Mouse (Mus musculus) stomach, postnatal 0 days (tissue): ENCODE results near the gene Gramd2.

Experiments
- CTCF ChIP-seq: IDR thresholded peaks from 2 replicates; pipeline ENCODE4 v1.5.1; 2016; ENCODE audit warnings: antibody characterized with exemption, low read depth, mild to moderate bottlenecking, moderate library complexity
- EP300 ChIP-seq: optimal IDR thresholded peaks from 2 replicates; pipeline ENCODE3; 2016; ENCODE audit warnings: antibody characterized with exemption

DNA sequence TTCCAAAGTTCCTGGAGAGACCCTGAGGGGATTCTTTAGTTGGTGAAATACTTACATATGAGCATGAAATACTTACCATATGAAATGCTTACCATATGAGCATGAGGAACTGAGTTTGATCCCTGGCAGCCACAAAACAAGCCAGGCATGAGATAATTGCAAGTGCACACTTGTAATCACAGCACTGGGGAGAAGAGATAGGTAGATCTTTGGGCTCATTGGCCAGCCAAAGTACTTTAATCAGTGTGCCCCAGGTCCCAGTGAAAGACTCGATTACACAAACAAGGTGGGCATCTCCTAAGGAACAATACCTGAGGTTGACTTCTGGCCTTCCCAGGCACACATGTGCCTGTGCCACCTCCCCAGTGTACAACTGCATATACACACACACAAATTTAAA lies 41.6 kb upstream of the Gramd2 start:
- TF ChIP-seq CTCF: no peak
- no peak for TF ChIP-seq EP300
